Comparison of ENCODE assay signal across 13 mouse cellular contexts in genomic region chr15:72381744-72382143, GRCm38 (mm10).
"Had no signal": no experiment of that assay in that cellular context is flagged by ENCODE, and none has a peak within 500 bp of the region (broad histone marks: within the 10 kb centered on the region; RNA-seq: fewer than 3 reads in every experiment).

No protein-coding gene starts in this region.

- H3K27ac ChIP-seq: left cerebral cortex, adult 2 months; limb, embryonic 12.5 days; liver, embryonic 14.5 days; midbrain, embryonic 13.5 days; neural tube, embryonic 13.5 days; stomach, postnatal 0 days had no signal

- H3K36me3 ChIP-seq: limb, embryonic 12.5 days; midbrain, embryonic 13.5 days; neural tube, embryonic 13.5 days had no signal

- H3K4me1 ChIP-seq: limb, embryonic 12.5 days; midbrain, embryonic 13.5 days had no signal

- H3K4me2 ChIP-seq: limb, embryonic 12.5 days; midbrain, embryonic 13.5 days; neural tube, embryonic 13.5 days had no signal

- DNase-seq: kidney, adult 9 months; kidney, postnatal 10 days; kidney, postnatal 4 days; lung, adult 18-20 months; right cerebral cortex, adult 18-20 months; right cerebral cortex, postnatal 25 days; thymus, postnatal 4 days had no signal

- H3K27me3 ChIP-seq: limb, embryonic 12.5 days; midbrain, embryonic 13.5 days; neural tube, embryonic 13.5 days had no signal

- H3K9ac ChIP-seq: limb, embryonic 12.5 days; liver, embryonic 14.5 days; midbrain, embryonic 13.5 days; neural tube, embryonic 13.5 days had no signal

- H3K9me3 ChIP-seq: limb, embryonic 12.5 days; midbrain, embryonic 13.5 days; neural tube, embryonic 13.5 days had no signal

- H3K4me3 ChIP-seq: left cerebral cortex, adult 2 months; limb, embryonic 12.5 days; midbrain, embryonic 13.5 days; neural tube, embryonic 13.5 days had no signal
